Mouse (Mus musculus): ENCODE results near the gene Car6.
A peak's percentile ranks its signal among the peaks of the same experiment; 100 is the strongest.

Car6 gene

DNA sequence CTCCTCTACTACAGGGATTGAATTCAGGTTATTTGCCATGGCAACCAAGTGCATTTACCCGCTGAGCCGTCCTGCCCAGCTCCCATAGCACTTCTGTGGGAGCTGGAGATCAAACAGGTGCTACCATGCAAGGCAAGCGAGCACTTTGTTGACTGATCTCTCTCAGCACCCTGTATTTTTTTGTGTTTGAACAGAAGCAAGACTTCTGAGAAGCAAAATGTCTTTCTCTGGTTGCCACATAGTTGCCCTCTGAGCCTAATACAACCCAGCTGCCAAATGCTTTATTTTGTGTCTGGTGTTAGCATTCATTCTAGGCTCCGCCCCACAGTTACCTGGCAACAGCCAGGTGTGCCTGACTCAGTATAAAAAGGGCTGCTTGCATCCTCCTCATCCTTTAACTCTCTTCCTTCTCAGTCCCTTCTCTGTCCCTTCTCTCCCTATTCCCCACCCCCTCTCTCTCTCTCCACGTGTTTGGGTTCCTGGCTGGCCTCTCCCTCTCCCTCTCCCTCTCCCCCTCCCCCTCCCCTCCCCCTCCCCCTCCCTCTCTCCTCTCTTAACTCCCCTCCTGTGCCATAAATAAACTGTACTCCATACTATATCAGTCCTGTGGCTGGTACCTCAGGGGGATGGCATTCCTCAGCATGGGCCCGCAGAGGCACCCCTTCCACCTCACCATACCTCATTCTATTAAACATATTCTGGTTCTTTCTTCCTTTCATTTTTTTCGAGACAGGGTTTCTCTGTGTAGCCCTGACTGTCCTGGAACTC is 27.6 kb upstream of the Car6 start:
- DNase-seq: no peak

DNA sequence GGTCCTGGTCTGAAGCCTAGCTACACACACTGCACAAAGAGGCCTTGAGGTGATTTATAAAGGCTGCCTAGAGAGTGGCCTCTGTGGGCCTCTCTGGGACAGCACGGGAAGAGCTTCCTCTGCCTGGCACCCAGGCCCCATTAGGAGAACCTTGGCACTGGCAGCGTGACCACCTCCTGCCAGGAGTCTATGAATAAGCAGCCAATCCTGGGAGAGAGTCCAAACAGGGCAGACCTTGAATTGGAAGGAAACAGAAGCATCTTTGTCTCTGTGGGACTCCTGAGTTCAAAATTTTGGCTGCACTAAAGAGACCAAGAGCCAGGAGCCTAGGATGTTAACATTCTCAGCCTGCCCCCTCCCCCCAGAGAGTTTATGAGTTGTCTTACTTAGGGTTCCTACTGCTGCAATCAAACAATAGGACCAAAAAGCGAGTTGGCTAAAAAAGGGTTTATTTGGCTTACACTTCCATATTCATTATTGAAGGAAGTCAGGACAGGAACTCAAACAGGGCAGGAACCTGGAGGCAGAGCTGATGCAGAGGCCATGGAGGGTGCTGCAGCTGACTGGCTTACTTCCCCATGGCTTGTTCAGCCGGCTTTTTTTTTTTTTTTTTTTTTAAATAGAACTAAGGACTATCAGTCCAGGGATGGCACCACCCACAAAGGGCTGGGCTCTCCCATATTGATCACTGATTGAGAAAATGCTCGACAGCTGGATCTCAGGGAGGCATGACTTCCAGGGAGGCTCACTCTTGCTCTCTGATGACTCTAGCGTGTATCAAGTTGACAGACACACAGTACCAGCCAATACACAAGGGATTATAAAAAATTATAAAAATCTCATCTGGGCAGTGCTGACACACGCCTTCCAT is 25.9 kb upstream of the Car6 start:
- no peak for DNase-seq

DNA sequence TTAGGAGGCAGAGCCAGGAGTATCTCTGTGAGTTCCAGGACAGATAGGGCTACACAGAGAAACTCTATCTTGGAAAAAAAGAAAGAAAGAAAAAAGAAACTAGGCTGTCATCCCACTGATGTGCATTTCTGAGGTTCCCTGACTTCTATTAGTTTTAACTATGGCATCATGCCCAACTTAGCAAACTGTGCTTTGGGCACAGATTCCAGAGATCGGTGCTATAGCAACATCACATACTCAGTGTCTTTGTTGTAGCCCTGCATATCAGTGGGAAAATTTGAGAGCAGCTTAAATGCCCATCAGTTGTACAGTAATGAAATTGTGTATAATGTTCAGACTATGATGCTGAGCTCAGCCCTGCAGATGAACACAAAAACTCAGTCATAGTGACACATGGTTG is 24.6 kb upstream of the Car6 start:
- no peak for DNase-seq

- no peak for DNase-seq
Observed at GRCm38 (mm10) chr4:150223830-150224229, 22.7 kb upstream of the Car6 start.

DNA sequence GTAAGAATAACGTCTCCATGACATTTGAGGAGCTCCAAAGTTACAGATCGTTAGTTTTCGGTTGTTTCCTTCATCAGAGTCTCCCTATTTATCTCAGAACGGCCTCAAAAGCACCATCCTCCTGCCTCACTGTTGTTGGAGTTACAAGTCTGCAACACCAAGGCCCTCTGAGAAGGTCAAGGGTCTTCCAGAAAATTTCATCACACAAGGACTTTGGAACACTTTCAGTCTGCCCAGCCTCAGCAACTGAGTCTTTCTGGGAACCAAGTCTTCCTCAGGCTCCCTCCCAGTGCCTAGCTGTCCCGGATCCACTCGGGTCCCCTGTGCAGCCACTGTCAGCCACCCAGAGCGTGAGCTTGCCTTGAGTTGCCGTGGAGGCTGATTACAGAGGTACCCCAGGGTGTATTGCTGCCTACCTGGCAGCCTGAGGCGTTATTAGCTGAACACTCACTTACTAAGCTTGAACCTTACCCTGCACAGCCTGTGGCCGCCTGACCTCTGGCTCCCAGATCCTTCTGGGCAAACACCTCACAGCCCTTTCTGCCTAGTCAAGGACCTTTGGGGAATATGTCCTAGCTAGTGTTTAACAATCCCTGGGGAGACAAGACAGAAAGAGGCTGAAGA is 20.0 kb upstream of the Car6 start:
- DNase-seq: no peak

GRCm38 (mm10) chr4:150220584-150220983 is 19.5 kb upstream of the Car6 start:
- no peak for DNase-seq

GRCm38 (mm10) chr4:150219501-150220292 is 18.6 kb upstream of the Car6 start:
- DNase-seq: peak in 1 of 2 experiments; percentile 70

DNA sequence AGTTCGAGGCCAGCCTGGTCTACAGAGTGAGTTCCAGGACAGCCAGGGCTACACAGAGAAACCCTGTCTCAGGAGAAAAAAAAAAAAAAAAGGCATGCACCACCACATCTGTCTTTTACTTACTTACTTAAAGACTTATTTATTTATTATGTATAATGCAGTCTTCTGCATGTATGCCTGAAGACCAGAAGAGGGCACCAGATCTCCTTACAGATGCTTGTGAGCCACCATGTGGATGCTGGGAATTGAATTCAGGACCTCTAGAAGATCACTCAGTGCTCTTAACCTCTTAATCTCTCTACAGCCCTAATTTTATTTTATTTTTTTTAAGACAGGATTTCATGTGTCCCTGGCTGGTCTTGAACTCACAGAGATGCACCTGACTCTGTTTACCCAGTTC is 16.8 kb upstream of the Car6 start:
- DNase-seq: no peak

DNA sequence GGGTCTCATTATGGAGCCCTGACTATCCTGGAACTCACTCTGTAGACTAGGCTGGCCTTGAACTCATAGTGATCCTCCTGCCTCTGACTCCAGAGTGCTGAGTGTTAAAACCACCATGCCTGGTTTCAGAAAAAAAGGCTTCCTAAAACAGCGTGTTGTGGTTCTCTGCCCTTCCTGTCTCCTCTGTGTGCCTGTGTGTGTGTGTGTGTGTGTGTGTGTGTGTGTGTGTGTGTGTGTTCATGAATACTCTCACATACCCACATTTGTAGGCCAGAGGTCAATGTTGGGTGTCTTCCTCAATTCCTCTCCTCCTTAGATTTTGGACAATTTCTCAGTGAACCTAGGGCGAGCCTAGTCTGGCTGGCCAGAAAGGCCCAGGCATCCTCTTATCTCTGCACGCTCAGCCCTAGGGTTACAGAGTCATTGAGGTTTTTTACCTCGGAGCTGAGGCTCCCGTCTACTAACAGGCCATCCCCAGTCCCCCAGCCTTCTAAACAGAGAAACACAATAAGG is 16.0 kb upstream of the Car6 start:
- DNase-seq: no peak

DNA sequence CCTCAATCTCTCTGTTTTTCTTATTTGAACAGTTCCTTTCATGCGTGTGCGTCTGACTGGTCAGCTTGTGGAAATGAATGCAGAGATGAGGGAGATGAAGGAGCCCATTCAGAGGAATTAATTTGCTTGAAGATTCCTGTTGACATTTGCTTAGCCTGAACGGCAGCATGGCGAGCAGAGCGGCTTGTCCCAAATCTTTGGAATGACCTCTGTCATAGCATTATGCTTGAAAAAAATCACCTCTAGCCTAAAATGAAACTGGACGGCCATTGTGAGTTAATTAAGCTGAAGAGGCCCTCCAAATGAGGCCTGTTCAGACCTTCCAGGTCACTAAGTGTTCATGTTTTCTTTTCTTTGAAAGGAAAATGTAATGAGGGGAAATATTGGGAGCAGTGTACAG is 15.3 kb upstream of the Car6 start:
- no peak for DNase-seq

GRCm38 (mm10) chr4:150213910-150214309 is 12.8 kb upstream of the Car6 start:
- DNase-seq: no peak

- DNase-seq: peak; percentile 37 to 38
Observed at GRCm38 (mm10) chr4:150212553-150212971, 11.4 kb upstream of the Car6 start.

GRCm38 (mm10) chr4:150211930-150212552 is 10.9 kb upstream of the Car6 start:
- DNase-seq: no peak

DNA sequence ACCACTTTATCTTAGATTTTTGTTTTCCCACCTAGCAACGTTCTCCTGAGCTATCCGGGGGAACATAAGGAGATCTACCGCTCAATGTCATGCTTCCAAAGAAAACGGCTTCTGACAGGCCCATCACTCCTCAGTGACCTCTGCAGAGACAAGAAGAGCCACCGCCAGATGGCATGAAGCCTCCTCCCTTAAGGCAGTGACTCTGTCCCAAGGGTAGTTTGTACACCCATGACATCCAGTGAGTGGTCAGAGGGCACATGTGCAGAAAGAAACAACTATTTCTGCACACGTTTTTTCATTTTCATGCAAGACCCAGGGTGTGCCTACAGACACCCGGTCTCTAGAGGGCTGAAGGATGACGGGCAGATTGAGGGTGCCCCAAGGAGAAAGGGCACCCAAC is 9.2 kb upstream of the Car6 start:
- no peak for DNase-seq

GRCm38 (mm10) chr4:150209751-150210150 is 8.6 kb upstream of the Car6 start:
- no peak for DNase-seq

DNA sequence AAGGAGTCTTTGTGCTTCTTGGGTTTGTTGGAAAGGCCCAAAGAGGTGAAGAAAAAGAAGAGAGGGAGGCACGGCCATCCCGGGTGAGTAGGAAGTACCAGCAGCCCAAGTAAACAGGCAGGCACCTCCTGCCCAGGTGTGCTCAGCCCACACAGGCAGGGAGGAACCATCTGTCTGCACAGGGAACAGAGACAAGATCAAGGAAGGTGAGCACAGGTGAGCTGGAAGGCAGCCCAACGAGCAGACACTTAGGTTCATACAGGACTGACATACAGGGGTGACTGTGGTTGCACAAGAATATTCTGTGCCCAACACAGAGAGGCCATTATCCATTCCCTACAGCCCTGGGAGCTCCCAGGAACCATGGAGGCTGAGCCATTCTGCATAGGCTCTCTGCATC is 3.7 kb upstream of the Car6 start:
- no peak for DNase-seq

- peak in 1 of 2 experiments; percentile 11 for DNase-seq
Observed at GRCm38 (mm10) chr4:150202702-150203101, 1.6 kb upstream of the Car6 start.

DNA sequence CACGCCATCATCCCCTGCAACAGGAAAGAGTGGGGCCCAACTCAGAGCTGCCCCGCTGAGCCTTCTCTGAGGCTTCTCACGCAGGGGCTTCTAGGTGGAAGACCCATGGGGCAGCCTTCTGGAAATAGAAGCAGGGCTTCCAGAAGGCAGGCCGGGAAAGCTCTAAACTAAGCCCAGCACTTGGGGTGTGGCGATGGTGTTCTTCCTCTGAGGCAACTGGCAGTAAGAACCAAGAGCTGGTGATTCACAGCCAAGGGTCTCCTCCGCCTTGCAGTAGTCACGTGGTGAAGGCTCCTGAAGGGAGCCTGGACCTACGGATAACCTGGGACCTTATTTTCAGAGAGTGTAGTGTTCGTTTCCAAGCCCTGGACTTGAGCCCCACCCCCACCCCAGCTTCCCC is 2.9 kb downstream of the Car6 start:
- no peak for DNase-seq

DNA sequence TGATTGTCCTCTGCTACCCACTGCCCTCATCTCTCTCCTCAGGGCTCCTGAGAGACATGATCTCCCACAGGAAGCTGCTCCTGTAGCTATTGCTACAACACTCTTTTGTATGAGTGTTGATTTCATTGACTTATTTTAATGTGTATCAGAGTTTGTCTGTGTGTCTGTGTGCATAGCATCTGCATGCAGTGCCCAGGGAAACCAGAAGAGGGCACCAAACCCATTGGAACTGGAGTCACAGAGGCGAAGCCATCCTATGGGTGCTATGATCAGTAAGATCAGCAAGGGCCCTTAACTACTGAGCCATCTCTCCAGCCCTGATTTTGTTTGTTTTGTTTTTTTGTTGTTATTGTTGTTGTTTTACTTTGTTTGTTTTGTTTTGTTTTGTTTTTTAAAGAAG is 7.2 kb downstream of the Car6 start:
- peak in 1 of 2 experiments; percentile 42 for DNase-seq

GRCm38 (mm10) chr4:150192199-150192598 is 8.9 kb downstream of the Car6 start:
- no peak for DNase-seq

DNA sequence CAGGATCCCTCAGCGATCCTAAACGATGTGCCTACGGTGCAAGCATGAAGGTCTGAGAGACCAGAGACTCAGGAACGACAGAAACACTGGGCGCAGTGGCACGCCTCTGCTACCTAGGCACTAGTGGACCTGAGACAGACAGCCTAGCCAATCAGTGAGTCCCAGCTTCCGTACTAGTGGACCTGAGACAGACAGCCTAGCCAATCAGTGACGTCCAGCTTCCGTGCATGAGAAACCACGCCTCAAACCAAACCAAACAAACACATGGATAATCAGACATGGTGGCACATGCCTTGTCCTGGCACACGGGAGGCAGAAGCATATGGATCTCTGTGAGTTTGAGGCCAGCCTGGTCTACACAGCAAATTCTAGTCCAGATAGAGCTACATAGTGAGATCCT is 12.9 kb downstream of the Car6 start:
- no peak for DNase-seq

DNA sequence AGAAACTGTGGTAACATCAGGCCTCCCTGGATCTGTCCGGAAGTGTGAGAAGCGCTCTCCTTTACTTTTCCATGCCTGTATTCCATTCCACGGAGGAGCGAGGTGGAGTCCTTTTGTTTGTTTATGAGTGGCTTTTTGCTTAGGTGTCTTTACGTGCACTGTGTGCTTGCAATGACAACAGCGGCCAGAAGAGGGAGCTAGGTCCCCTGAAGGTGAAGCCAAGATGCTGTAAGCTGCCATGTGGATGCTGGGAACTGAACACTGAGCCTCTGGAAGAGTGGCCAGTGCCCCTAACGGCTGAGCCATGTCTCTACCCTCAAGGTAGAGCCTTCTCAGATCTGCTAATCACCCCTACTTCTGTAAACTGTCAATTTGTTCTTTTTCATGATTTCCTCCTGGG is 19.8 kb downstream of the Car6 start:
- no peak for DNase-seq

Data from spleen, adult 18-20 months (tissue).